Mouse (Mus musculus) heart, postnatal 0 days (tissue): ENCODE data around the gene Dnah1.

Source experiments
- CTCF ChIP-seq: IDR thresholded peaks from 2 replicates; pipeline ENCODE4 v1.5.1; 2016; ENCODE audit warnings: antibody characterized with exemption, control low read depth, low read depth
- EP300 ChIP-seq: IDR thresholded peaks from 2 replicates; pipeline ENCODE4 v1.6.1; 2016; ENCODE audit warnings: antibody characterized with exemption, low read depth

- TF ChIP-seq CTCF (no peak), EP300 (no peak)
Observed at GRCm38 (mm10) chr14:31271121-31271520, 52.6 kb downstream of the Dnah1 start.
